Mouse (Mus musculus) heart, embryonic 15.5 days (tissue): Measurements from ENCODE around the gene Psg19. TPM values are rescaled to one million over a fixed set of nuclear protein-coding genes. Genes with fewer than 3 reads are reported as not detected.
"Not testable (repeated sequence)": the region's sequence is repeated elsewhere in the genome, so short reads cannot be mapped to it uniquely, and the experiment has no call there.

Experiments used
- ATAC-seq: fragments of 200-750 bp; cut with Nextera tagmentation; replicated peaks from 2 replicates; pipeline ENCODE4 v1.8.0; 2017; ENCODE audit warnings: low read depth, moderate TSS enrichment; ENCODE audit not compliant: insufficient number of reproducible peaks, insufficient read depth, low FRiP score
- H3K27ac ChIP-seq: fragments of 300-500 bp; sonication (generic); 2 replicates; pipeline ENCODE4 v1.5.1; 2015; ENCODE audit warnings: mild to moderate bottlenecking, inconsistent platforms
- H3K27me3 ChIP-seq: fragments of 300-500 bp; sonication (generic); 2 replicates; pipeline ENCODE4 v1.6.1; 2015; ENCODE audit warnings: inconsistent platforms
- H3K36me3 ChIP-seq: fragments of 300-500 bp; sonication (generic); 2 replicates; pipeline ENCODE4 v1.6.1; 2015; ENCODE audit warnings: mild to moderate bottlenecking, inconsistent platforms
- H3K4me1 ChIP-seq: fragments of 300-500 bp; sonication (generic); replicated peaks from 2 replicates; pipeline ENCODE4 v1.6.1; 2015; ENCODE audit warnings: inconsistent platforms
- H3K4me2 ChIP-seq: fragments of 300-500 bp; sonication (generic); 2 replicates; pipeline ENCODE4 v1.6.1; 2015; ENCODE audit warnings: inconsistent platforms, mild to moderate bottlenecking, moderate library complexity
- H3K4me3 ChIP-seq: fragments of 300-500 bp; sonication (generic); 2 replicates; pipeline ENCODE4 v1.5.1; 2015; ENCODE audit warnings: mild to moderate bottlenecking, inconsistent platforms
- H3K9ac ChIP-seq: fragments of 300-500 bp; sonication (generic); 2 replicates; pipeline ENCODE4 v1.6.1; 2015; ENCODE audit warnings: mild to moderate bottlenecking, inconsistent platforms
- H3K9me3 ChIP-seq: fragments of 300-500 bp; sonication (generic); replicated peaks from 2 replicates; pipeline ENCODE4 v1.6.1; 2016; ENCODE audit warnings: inconsistent platforms
- WGBS: fragments of 180-500 bp; shearing (Covaris S2); methylation state at CpG from one replicate; pipeline ENCODE4 v1.1.7; 2015; ENCODE audit warnings: mixed read lengths; 5-methylcytosine and 5-hydroxymethylcytosine counted together
- polyA plus RNA-seq: library from polyadenylated mRNA; unstranded; fragments of >200 nt; fragmentation: Nextera tagmentation; extraction: Ambion mirVana; gene quantifications from 2 replicates; pipeline ENCODE4 v1.2.1, GENCODE M21; 2015

The Psg19 gene
- polyA plus RNA-seq, 1 experiment from 2014 or later = not detected

DNA sequence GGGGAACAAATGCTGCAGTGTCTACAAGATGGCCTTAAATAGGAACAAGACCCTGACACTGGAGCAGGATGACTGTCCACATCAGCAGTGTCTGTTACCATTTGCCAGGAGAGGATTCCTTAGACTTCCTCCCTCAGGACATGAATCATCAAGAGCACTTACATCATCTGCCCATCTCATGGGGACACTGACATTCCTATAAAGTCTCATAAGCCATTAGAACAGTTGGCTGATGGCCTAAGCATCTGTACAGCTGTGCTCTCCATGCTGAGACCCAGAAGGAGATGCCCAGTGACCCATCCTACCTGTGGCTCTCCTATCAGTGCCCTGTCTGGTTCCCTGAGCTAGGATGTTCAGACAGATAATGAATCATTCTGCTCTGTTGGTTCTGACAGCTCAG lies 5.2 kb upstream of the Psg19 start:
- H3K4me2 ChIP-seq = no peak overlapping the region
- no peaks in the 10 kb centered on the region for H3K36me3 ChIP-seq
- H3K27ac ChIP-seq = no peak overlapping the region
- ATAC-seq = no peak
- H3K27me3 ChIP-seq = no peaks in the 10 kb centered on the region
- no peak overlapping the region for H3K9ac ChIP-seq
- no peaks in the 10 kb centered on the region for H3K9me3 ChIP-seq
- no peak overlapping the region for H3K4me3 ChIP-seq
- no peaks in the 10 kb centered on the region for H3K4me1 ChIP-seq

DNA sequence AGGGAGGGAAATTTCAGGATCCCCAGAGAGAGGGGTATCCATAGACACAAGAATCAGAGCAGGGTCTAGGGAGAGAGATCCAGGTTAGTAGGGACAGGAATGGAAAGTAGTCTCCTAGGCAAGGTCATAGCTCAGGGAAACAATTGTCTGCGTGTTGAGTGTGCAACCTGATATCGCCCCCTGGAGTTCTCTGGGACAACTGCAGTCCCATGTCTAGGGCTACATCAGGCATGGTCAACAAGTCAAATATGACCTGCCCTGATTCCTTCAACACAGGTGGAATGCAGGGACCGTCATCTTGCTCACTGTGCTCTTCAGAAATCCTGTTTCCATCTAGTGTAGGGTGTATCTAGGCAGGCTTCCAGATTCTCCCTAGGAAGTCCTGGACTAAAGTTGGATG lies 809 bp upstream of the Psg19 start:
- Histone ChIP-seq H3K4me1 (no peaks in the 10 kb centered on the region), H3K27me3 (no peaks in the 10 kb centered on the region), H3K4me2 (no peak overlapping the region), H3K27ac (no peak overlapping the region), H3K9ac (no peak overlapping the region), H3K4me3 (no peak overlapping the region), H3K9me3 (no peaks in the 10 kb centered on the region), H3K36me3 (no peaks in the 10 kb centered on the region)
- no peak for ATAC-seq
- 42% methylated on average over 3 of the region's 3 CpGs for WGBS

DNA sequence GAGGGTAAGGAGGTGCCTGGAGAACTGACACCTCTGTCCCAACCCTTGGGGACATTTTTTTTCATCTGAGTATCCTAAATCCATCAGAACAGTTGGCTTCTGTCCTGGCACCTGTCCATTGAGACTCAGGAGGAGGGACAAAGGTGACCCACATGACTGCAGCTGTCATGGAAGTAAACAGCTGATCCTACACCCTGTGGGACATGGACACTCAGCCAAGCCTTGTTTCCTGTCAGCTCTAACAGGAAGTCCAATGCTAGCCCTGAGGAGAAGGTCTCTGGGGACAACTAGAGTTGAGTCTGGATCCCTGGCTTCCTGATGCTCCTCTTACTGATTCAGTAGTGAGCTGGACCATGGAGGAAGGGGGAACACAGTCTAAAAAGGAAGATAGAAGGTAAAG lies 7.6 kb downstream of the Psg19 start:
- H3K9ac ChIP-seq, H3K4me3 ChIP-seq, H3K9me3 ChIP-seq, H3K27me3 ChIP-seq, H3K36me3 ChIP-seq, H3K4me2 ChIP-seq, H3K4me1 ChIP-seq, H3K27ac ChIP-seq, ATAC-seq: not testable (repeated sequence)

- 42% methylated on average over 2 of the region's 2 CpGs for WGBS
- H3K27me3 ChIP-seq, H3K4me3 ChIP-seq, H3K9ac ChIP-seq, H3K36me3 ChIP-seq, H3K4me1 ChIP-seq, H3K4me2 ChIP-seq, H3K9me3 ChIP-seq, H3K27ac ChIP-seq, ATAC-seq: not testable (repeated sequence)
Observed at GRCm38 (mm10) chr7:18781301-18781700, 17.0 kb downstream of the Psg19 start.

GRCm38 (mm10) chr7:18779337-18779781 lies 19.0 kb downstream of the Psg19 start:
- Histone ChIP-seq H3K4me1 (no peaks in the 10 kb centered on the region), H3K4me3 (no peak overlapping the region), H3K9ac (no peak overlapping the region), H3K27ac (peak overlapping the region; percentile 15; the same call in 1 of the 2 replicates), H3K9me3 (no peaks in the 10 kb centered on the region), H3K27me3 (no peaks in the 10 kb centered on the region), H3K4me2 (no peak overlapping the region), H3K36me3 (no peaks in the 10 kb centered on the region)
- peak; percentile 31; the same call in 1 of the 2 replicates for ATAC-seq

GRCm38 (mm10) chr7:18762885-18763284 lies 35.4 kb downstream of the Psg19 start:
- not testable (repeated sequence) for H3K4me1 ChIP-seq, H3K9me3 ChIP-seq, H3K36me3 ChIP-seq, H3K4me2 ChIP-seq, ATAC-seq, H3K4me3 ChIP-seq, H3K27me3 ChIP-seq, H3K9ac ChIP-seq, H3K27ac ChIP-seq
- WGBS = 18% methylated on average over 1 of the region's 2 CpGs

DNA sequence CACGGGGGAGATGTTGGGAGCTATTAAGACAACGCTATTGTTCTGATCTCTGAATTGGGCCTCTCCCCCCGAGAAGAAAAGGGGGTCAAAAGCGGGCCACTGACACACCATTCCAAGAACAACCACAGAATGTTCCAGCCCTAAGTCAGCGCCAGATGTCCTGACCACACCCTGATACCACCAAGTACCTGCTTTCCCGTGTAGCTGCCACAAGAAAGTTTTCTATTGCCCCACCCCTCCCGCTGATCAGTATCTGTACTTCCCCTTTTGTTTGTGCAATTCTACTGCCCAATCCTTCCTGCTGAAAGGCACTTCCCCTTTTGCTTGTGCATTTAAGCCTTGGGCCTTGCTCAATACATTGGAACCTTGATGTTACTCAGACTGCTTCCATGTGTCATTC lies 38.2 kb downstream of the Psg19 start:
- not testable (repeated sequence) for H3K4me2 ChIP-seq, H3K4me3 ChIP-seq, H3K9me3 ChIP-seq, H3K36me3 ChIP-seq, H3K4me1 ChIP-seq, H3K27me3 ChIP-seq, ATAC-seq, H3K9ac ChIP-seq, H3K27ac ChIP-seq
- 71% methylated on average over 7 of the region's 7 CpGs for WGBS

DNA sequence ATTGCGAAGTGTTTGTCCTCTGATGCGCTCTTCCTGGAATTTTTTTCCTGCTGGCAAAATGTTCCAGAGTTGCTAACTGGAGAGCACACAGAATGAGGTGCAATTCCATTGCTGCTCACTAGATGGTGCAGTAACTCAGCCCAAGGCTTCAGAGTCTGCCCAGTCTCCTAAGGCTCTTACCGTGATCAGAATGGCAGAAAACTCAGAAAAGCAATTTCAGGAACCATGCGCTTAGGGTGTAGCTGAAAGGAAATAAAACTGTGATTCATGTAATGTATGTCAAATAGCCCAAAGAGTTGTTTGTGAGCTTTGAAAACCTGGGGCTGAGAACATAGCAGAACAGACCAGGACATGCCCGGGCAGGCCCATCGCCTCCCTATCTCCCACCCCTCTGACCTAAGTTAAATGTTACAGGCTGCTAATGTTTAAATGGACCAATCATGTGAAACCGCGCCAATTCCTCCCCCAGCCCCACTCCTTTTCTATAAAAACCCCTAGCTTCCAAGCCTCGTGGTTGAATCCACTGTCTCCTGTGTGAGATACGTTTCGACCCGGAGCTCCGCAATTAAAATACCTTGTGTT lies 48.3 kb downstream of the Psg19 start:
- H3K9me3 ChIP-seq, H3K4me1 ChIP-seq, ATAC-seq, H3K27ac ChIP-seq, H3K4me3 ChIP-seq, H3K4me2 ChIP-seq, H3K36me3 ChIP-seq, H3K9ac ChIP-seq: not testable (repeated sequence)
- H3K27me3 ChIP-seq = peaks cover 16% of the 10 kb centered on the region
- WGBS = 50% methylated on average over 11 of the region's 13 CpGs

DNA sequence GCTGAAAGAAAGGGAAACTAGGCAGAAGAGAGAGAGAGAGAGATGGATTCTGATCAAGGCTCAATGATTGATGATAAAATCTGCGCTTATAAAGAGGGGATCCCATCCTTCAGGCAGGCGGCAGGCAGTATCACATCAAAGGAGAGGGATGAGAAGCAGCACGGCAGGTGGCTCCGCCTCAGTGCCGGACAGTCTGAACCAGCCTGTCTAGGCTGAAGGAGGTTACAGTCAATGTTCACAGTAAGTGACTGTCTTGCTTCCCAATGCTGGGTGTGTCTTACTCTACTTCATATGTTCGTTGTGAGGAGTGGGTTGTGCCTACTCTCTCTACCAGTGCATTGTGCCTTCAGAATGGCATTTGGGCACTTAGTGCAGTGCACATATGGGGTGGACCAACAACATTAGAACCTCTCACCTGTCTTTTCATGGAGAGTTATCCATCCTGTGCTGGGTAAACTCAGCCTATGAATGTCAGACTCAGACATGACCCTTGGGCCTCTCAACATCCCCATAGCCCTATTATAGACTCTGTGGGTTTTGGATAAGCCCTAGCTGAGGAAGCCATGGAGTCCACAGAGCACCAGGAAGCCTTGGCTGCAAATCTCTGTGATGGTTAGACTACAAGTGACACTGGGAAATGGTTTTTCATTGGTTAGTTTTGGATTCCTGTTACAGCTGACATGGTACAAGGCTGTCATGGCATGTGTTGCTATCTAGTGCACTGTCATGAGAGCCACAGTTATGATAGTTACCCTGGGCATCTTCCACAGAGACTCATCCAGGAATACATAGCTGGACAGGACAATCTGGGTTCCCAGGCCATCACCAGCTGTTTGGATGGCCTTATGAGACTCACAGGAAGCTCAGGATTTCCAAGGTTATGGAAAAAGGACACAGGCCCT lies 49.1 kb downstream of the Psg19 start:
- 0 out of 2 replicates have a peak overlapping the region, but pooled peaks have one; percentile 13 for H3K4me2 ChIP-seq
- no peak overlapping the region for H3K4me3 ChIP-seq
- peaks cover 16% of the 10 kb centered on the region for H3K27me3 ChIP-seq
- ATAC-seq = no peak
- H3K9me3 ChIP-seq = no peaks in the 10 kb centered on the region
- no peak overlapping the region for H3K27ac ChIP-seq
- no peaks in the 10 kb centered on the region for H3K36me3 ChIP-seq
- H3K9ac ChIP-seq = no peak overlapping the region
- 0 out of 2 replicates have a peak, but pooled peaks cover 2% of the 10 kb centered on the region for H3K4me1 ChIP-seq
- WGBS = 27% methylated on average over 6 of the region's 6 CpGs

DNA sequence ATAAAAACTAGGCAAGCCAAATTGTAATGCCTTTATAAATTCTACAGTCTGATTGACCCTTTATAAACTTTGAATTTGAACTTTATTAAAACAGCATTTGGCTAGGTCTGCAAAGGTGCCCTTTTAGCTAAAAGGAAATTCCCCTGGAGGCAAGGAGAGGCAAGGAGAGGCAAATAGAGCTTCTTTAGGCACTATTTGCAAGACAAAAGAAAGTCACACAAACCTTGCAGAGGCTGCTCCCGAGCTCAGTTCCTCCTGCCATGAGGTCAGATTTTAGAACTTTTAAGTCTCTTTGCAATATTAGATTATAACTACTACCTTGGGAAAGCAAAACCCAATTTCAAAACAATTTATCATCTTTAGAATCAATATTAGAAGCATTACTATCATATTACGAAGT lies 50.9 kb downstream of the Psg19 start:
- H3K4me3 ChIP-seq, ATAC-seq, H3K4me2 ChIP-seq, H3K27ac ChIP-seq, H3K4me1 ChIP-seq, H3K36me3 ChIP-seq, H3K9ac ChIP-seq, H3K9me3 ChIP-seq: not testable (repeated sequence)
- H3K27me3 ChIP-seq = peaks cover 16% of the 10 kb centered on the region
- WGBS = 64% methylated on average over 2 of the region's 2 CpGs

- H3K9me3 ChIP-seq = no peaks in the 10 kb centered on the region
- 0 out of 2 replicates have a peak, but pooled peaks cover 2% of the 10 kb centered on the region for H3K4me1 ChIP-seq
- H3K4me3 ChIP-seq = peak overlapping the region; percentile 29
- 12% methylated on average over 20 of the region's 20 CpGs for WGBS
- ATAC-seq = 0 out of 2 replicates have a peak, but pooled peaks have one; percentile 47
- H3K36me3 ChIP-seq = no peaks in the 10 kb centered on the region
- no peak overlapping the region for H3K27ac ChIP-seq
- peak overlapping the region; percentile 56 for H3K4me2 ChIP-seq
- peaks cover 16% of the 10 kb centered on the region for H3K27me3 ChIP-seq
- H3K9ac ChIP-seq = no peak overlapping the region
Observed at GRCm38 (mm10) chr7:18746189-18746860, 52.0 kb downstream of the Psg19 start.
